Mouse (Mus musculus) heart, postnatal 14 days (tissue): ENCODE measurements at regions not wholly inside any gene's neighbourhood (a gene's known extent, or its start where the extent isn't known, plus 50 kb on each side); places are given as distances from the start of the nearest gene placed in this dataset.

Experiments used
- DNase-seq, 2 experiments: peaks; one replicate each; pipeline ENCODE4 v3.0.0; 2021 to 2022
- intact Hi-C: fragments of 180-260 bp; cut with DNase I; formaldehyde crosslinking; loops from one replicate; pipeline ENCODE4 v1.15.1; 2025

- no peak for DNase-seq
- intact Hi-C loops, result no loop called here
Measured at GRCm38 (mm10) chr13:101464928-101465747, 302.9 kb downstream of the Pik3r1 start.

GRCm38 (mm10) chr13:101456926-101457325, 311.1 kb downstream of the Pik3r1 start:
- intact Hi-C loops, result no loop called here
- DNase-seq, result no peak

GRCm38 (mm10) chr13:101454276-101454675, 313.7 kb downstream of the Pik3r1 start:
- intact Hi-C loops, result no loop called here
- no peak for DNase-seq

- no peak for DNase-seq
- intact Hi-C loops, result no loop called here
Measured at GRCm38 (mm10) chr13:101450501-101450900, 317.5 kb downstream of the Pik3r1 start.

GRCm38 (mm10) chr13:101439517-101439916, 328.5 kb downstream of the Pik3r1 start:
- no peak for DNase-seq
- intact Hi-C loops, result no loop called here

GRCm38 (mm10) chr13:101439041-101439440, 329.0 kb downstream of the Pik3r1 start:
- DNase-seq, result peak in 1 of 2 experiments; percentile 12
- intact Hi-C loops, result no loop called here

GRCm38 (mm10) chr13:101433162-101433561, 334.9 kb downstream of the Pik3r1 start:
- DNase-seq, result no peak
- intact Hi-C loops, result no loop called here

- peak in 1 of 2 experiments; percentile 7 for DNase-seq
- intact Hi-C loops, result no loop called here
Measured at GRCm38 (mm10) chr13:101427426-101428221, 340.4 kb downstream of the Pik3r1 start.

- intact Hi-C loops, result no loop called here
- DNase-seq, result no peak
Measured at GRCm38 (mm10) chr13:101426461-101426860, 341.6 kb downstream of the Pik3r1 start.

- no peak for DNase-seq
- intact Hi-C loops, result no loop called here
Measured at GRCm38 (mm10) chr13:101422082-101422481, 345.9 kb downstream of the Pik3r1 start.

- intact Hi-C loops, result no loop called here
Measured at GRCm38 (mm10) chr13:101419457-101420025, 348.5 kb downstream of the Pik3r1 start.

GRCm38 (mm10) chr13:101418272-101418671, 349.7 kb downstream of the Pik3r1 start:
- DNase-seq, result no peak
- intact Hi-C loops, result no loop called here

More at GRCm38 (mm10) chr13:101419457-101420025, 348.5 kb downstream of the Pik3r1 start:
- DNase-seq, result no peak

- no peak for DNase-seq
- intact Hi-C loops, result no loop called here
Measured at GRCm38 (mm10) chr13:101408885-101409284, 359.1 kb downstream of the Pik3r1 start.

GRCm38 (mm10) chr13:101407633-101408032, 360.4 kb downstream of the Pik3r1 start:
- intact Hi-C loops, result no loop called here
- no peak for DNase-seq

GRCm38 (mm10) chr13:101373581-101374189, 394.3 kb downstream of the Pik3r1 start:
- intact Hi-C loops, result no loop called here
- DNase-seq, result no peak

- intact Hi-C loops, result no loop called here
- DNase-seq, result no peak
Measured at GRCm38 (mm10) chr13:101371906-101372305, 396.1 kb downstream of the Pik3r1 start.

GRCm38 (mm10) chr13:101368170-101368569, 399.8 kb downstream of the Pik3r1 start:
- no peak for DNase-seq
- intact Hi-C loops, result no loop called here

GRCm38 (mm10) chr13:101355363-101355762, 412.7 kb downstream of the Pik3r1 start:
- intact Hi-C loops, result no loop called here
- DNase-seq, result no peak

GRCm38 (mm10) chr13:101351123-101351522, 416.9 kb downstream of the Pik3r1 start:
- intact Hi-C loops, result no loop called here
- DNase-seq, result no peak

- intact Hi-C loops, result no loop called here
- peak in 1 of 2 experiments; percentile 8 for DNase-seq
Measured at GRCm38 (mm10) chr13:101349354-101349753, 418.7 kb downstream of the Pik3r1 start.
